In the genomic region with DNA sequence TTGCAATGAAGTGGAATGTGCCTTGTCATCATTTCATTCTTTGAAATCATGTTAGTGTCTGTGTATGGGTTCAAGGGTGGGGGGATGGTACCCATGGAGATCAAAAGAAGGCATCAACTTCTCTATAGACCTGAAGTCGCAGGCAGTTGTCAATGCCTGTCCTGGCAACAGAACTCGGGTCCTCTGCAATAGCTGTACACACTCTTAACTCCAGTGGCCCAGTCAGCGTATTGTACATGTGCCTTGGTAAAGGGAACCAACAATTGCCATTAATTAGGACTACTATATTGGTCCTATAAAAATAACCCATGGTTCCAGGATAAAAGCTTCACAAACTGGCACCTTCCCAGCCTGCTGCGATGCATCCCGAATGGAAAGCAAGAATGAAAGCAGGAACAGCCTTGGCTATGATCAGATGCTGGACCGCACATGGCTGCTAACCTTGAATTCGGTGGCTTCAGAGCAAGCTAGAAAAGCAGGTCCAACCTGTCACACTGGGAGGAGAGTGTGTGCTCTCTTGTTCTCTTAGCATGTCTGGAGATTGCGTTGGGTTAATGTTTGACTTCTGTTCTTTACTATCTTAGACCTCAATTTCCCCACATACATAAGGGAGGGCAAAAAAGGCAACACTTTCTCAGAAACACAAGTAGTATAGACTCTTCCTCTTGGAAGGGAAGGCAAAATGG, we compare ENCODE assay signal across 15 mouse cellular contexts.
DNase-seq lines count a peak whose midpoint lies in the region; ATAC-seq and TF ChIP-seq lines count a peak whose summit lies in the region.
"Had no signal": no experiment of that assay in that cellular context is flagged by ENCODE, and none has a peak within 500 bp of the region (broad histone marks: within the 10 kb centered on the region; RNA-seq: fewer than 3 reads in every experiment).

No protein-coding gene starts in this region.

- no peak overlapping the region; the same call in 1 of the 2 replicates for H3K4me2 ChIP-seq in lung, embryonic 16.5 days (ENCODE audit: low read depth, low read length)
- H3K4me2 ChIP-seq: midbrain, embryonic 11.5 days had no signal

- H3K4me3 ChIP-seq in lung, embryonic 16.5 days (ENCODE audit: low read length): no peak overlapping the region
- no peak overlapping the region for H3K4me3 ChIP-seq in lung, adult 2 months (replicated peaks; ENCODE audit: extremely low read depth, low read depth, low read length)
- no peak overlapping the region for H3K4me3 ChIP-seq in ES-E14 (ENCODE audit: insufficient read depth in 1 of 2, low read depth in 1 of 2, low read length in 2 of 2, poor library complexity in 1 of 2, severe bottlenecking in 1 of 2)
- H3K4me3 ChIP-seq in small intestine, adult 2 months (ENCODE audit: low read depth, low read length): no peak overlapping the region
- no peak overlapping the region for H3K4me3 ChIP-seq in layer of hippocampus, adult 2 months

- H3K27ac ChIP-seq in lung, embryonic 16.5 days (ENCODE audit: low read length): no peak overlapping the region
- H3K27ac ChIP-seq in ES-E14 (ENCODE audit: insufficient read depth, low read depth, low read length, poor library complexity, severe bottlenecking): no peak overlapping the region
- peak overlapping the region; percentile 14; the same call in 1 of the 2 replicates for H3K27ac ChIP-seq in small intestine, adult 2 months (ENCODE audit: insufficient read depth, low read depth, low read length)
- no peak overlapping the region for H3K27ac ChIP-seq in layer of hippocampus, adult 2 months

- in situ Hi-C loops in ES-E14 (cut with MboI; ENCODE audit: low sequenced_read_pairs in 2 of 2, unreplicated experiment in 2 of 2): no loop called here

- H3K27me3 ChIP-seq in lung, embryonic 16.5 days (ENCODE audit: control insufficient read depth, insufficient read depth, low read depth, low read length): no peaks in the 10 kb centered on the region
- no peaks in the 10 kb centered on the region for H3K27me3 ChIP-seq in small intestine, adult 2 months (ENCODE audit: control insufficient read depth, insufficient read depth, low read length)
- H3K27me3 ChIP-seq: CH12.LX had no signal

- H3K36me3 ChIP-seq in lung, embryonic 16.5 days (ENCODE audit: control insufficient read depth, insufficient read depth, low read length): no peaks in the 10 kb centered on the region
- no peaks in the 10 kb centered on the region for H3K36me3 ChIP-seq in ES-E14 (ENCODE audit: control insufficient read depth, insufficient read depth, low read length, poor library complexity, severe bottlenecking)
- H3K36me3 ChIP-seq in small intestine, adult 2 months (ENCODE audit: control insufficient read depth, insufficient read depth, low read length): no peaks in the 10 kb centered on the region

- no peak for DNase-seq in lung, adult 2 months
- DNase-seq in ES-E14 (ENCODE audit: low read depth, low spot score): no peak
- peak; percentile 31 for DNase-seq in induced T-regulatory cell, adult 2 months (ENCODE audit: low read depth)
- no peak for DNase-seq in layer of hippocampus, adult 2 months (ENCODE audit: low spot score in 2 of 2)
- DNase-seq in left cerebral cortex, adult 18-20 months (ENCODE audit: low spot score in 2 of 2): no peak
- DNase-seq in right cerebral cortex, postnatal 25 days: no peak
- DNase-seq: adrenal gland, postnatal 25 days; cerebellum, postnatal 14 days; layer of hippocampus, adult 9-11 months; liver, postnatal 0 days; retina, postnatal 1 day had no signal

- TF ChIP-seq POLR2A in lung, adult 2 months (IDR thresholded peaks at IDR 0.05; ENCODE audit: borderline replicate concordance, extremely low read depth, low read depth, low read length): no peak
- no peak for TF ChIP-seq POLR2A in small intestine, adult 2 months (IDR thresholded peaks at IDR 0.05; ENCODE audit: low read depth, low read length)

- WGBS in lung, embryonic 16.5 days: 66% methylated on average over 8 of the region's 8 CpGs
- WGBS in lung, adult 2 months: 68% methylated on average over 8 of the region's 8 CpGs
- WGBS in small intestine, adult 2 months: 27% methylated on average over 8 of the region's 8 CpGs

- H3K4me1 ChIP-seq in lung, embryonic 16.5 days (replicated peaks; ENCODE audit: control insufficient read depth, insufficient read depth, low read length): peaks cover 7% of the 10 kb centered on the region
- no peaks in the 10 kb centered on the region for H3K4me1 ChIP-seq in lung, adult 2 months (ENCODE audit: control insufficient read depth, insufficient read depth, low read length)
- no peaks in the 10 kb centered on the region; a peak in 1 of 4 replicates for H3K4me1 ChIP-seq in ES-E14 (ENCODE audit: control insufficient read depth in 2 of 2, insufficient read depth in 2 of 2, low read length in 2 of 2, poor library complexity in 1 of 2)
- peaks cover 6% of the 10 kb centered on the region; the same call in 1 of the 2 replicates for H3K4me1 ChIP-seq in small intestine, adult 2 months (ENCODE audit: control insufficient read depth, insufficient read depth, insufficient read length, low read length)

- TF ChIP-seq CTCF in lung, adult 2 months (IDR thresholded peaks at IDR 0.05; ENCODE audit: insufficient read depth, low read length): no peak
- no peak for TF ChIP-seq CTCF in small intestine, adult 2 months (IDR thresholded peaks at IDR 0.05; ENCODE audit: extremely low read depth, insufficient read length, insufficient replicate concordance, low read depth, low read length)
- TF ChIP-seq CTCF in layer of hippocampus, adult 2 months (conservative IDR thresholded peaks at IDR 0.05): no peak

- peak; percentile 60; the same call in 1 of the 2 replicates for ATAC-seq in lung, embryonic 16.5 days (ENCODE audit: low read depth)
- ATAC-seq: liver, postnatal 0 days had no signal

- H3K9me3 ChIP-seq in lung, embryonic 16.5 days (ENCODE audit: control insufficient read depth, low read length): peaks cover 3% of the 10 kb centered on the region; the same call in 1 of the 2 replicates
- no peaks in the 10 kb centered on the region for H3K9me3 ChIP-seq in ES-E14 (ENCODE audit: control insufficient read depth, insufficient read depth, low read depth, low read length)

- H3K9ac ChIP-seq in lung, embryonic 16.5 days (ENCODE audit: low read length): no peak overlapping the region
- no peak overlapping the region for H3K9ac ChIP-seq in ES-E14 (ENCODE audit: insufficient read depth, low read depth, low read length, poor library complexity, severe bottlenecking)
- H3K9ac ChIP-seq: liver, postnatal 0 days had no signal

TF ChIP-seq in ES-E14, 5 proteins besides CTCF, POLR2A, EP300 and RAD21:
- no peak for TF ChIP-seq CHD2 (IDR thresholded peaks at IDR 0.05; ENCODE audit: low read depth, low read length)
- 0 out of 2 replicates have a peak, but pooled peaks have one; percentile 11 for TF ChIP-seq MAFK (IDR thresholded peaks at IDR 0.05; ENCODE audit: insufficient read depth, low read depth, low read length)
